Mouse (Mus musculus): ENCODE data around the gene Sacm1l.

DNA sequence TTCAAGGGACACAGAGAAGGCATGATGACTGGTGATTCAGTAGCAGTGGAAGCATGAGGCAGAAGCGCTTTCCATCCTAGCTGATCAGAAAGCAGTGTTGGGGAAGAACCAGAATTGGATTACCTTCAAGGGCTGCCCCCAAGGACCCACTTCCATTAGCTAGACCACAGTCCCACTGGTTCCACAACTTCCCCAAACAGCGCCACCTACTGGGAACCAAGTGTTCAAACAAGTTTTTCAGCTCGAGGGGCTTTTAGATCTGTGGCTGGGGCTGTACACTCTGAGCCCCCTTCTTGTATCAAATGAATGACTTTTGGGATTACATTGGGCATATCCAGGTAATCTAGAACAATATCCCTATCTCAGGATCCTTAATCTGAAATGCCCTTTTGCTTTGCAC, 5.9 kb upstream of the Sacm1l start:
- peak; percentile 66 for TF ChIP-seq CTCF (IDR thresholded peaks at IDR 0.05; ENCODE audit: borderline replicate concordance, extremely low read depth, insufficient read depth, insufficient read length)
- no peak for TF ChIP-seq POLR2A (IDR thresholded peaks at IDR 0.05; ENCODE audit: borderline replicate concordance, extremely low read depth, insufficient read depth, insufficient read length, poor library complexity, severe bottlenecking)
